Mouse (Mus musculus) ES-E14 (cell line): ENCODE data around the gene Lypd6. TPM values are rescaled to one million over a fixed set of nuclear protein-coding genes. Genes with fewer than 3 reads are reported as not detected.

Experiments used
- DNase-seq: peaks from one replicate; pipeline ENCODE4 v3.0.0-alpha.2; 2013; ENCODE audit warnings: low read depth, low spot score
- H3K27ac ChIP-seq: 2 replicates; pipeline ENCODE4 v1.5.1; 2012; ENCODE audit warnings: low read depth, mild to moderate bottlenecking, low read length, moderate library complexity, mixed read lengths; ENCODE audit not compliant: poor library complexity, insufficient read depth, severe bottlenecking
- H3K36me3 ChIP-seq: 2 replicates; pipeline ENCODE4 v1.6.1; 2012; ENCODE audit warnings: mild to moderate bottlenecking, low read length, moderate library complexity, mixed read lengths; ENCODE audit not compliant: control insufficient read depth, poor library complexity, insufficient read depth, severe bottlenecking
- H3K4me1 ChIP-seq, 2 experiments: fragments of 150-350 bp in 1 of 2; sonication (generic) in 1 of 2; 2 replicates each; pipeline ENCODE4 v1.6.1; 2012; ENCODE audit warnings: low read length in 2 of 2, mild to moderate bottlenecking in 1 of 2, mixed read lengths in 1 of 2; ENCODE audit not compliant: control insufficient read depth in 2 of 2, insufficient read depth in 2 of 2, poor library complexity in 1 of 2
- H3K4me3 ChIP-seq, 2 experiments: fragments of 150-350 bp in 1 of 2; sonication (generic) in 1 of 2; 2 replicates each; pipeline ENCODE4 v1.5.1; 2012; ENCODE audit warnings: low read length in 2 of 2, low read depth in 1 of 2, mild to moderate bottlenecking in 1 of 2, mixed read lengths in 1 of 2; ENCODE audit not compliant: insufficient read depth in 1 of 2, poor library complexity in 1 of 2, severe bottlenecking in 1 of 2
- H3K9ac ChIP-seq: 2 replicates; pipeline ENCODE4 v1.6.1; 2012; ENCODE audit warnings: low read depth, mild to moderate bottlenecking, low read length, mixed read lengths; ENCODE audit not compliant: poor library complexity, insufficient read depth, severe bottlenecking
- H3K9me3 ChIP-seq: fragments of 150-350 bp; sonication (generic); 2 replicates; pipeline ENCODE4 v1.6.1; 2012; ENCODE audit warnings: low read depth, mild to moderate bottlenecking, low read length; ENCODE audit not compliant: control insufficient read depth, insufficient read depth
- CHD2 ChIP-seq: IDR thresholded peaks from 2 replicates; pipeline ENCODE4 v1.6.1; 2014; ENCODE audit warnings: mild to moderate bottlenecking, low read depth, low read length, inconsistent platforms
- HCFC1 ChIP-seq: IDR thresholded peaks from 2 replicates; pipeline ENCODE4 v1.6.1; 2012; ENCODE audit warnings: low read length, inconsistent platforms, borderline replicate concordance; ENCODE audit not compliant: insufficient read depth
- MAFK ChIP-seq: IDR thresholded peaks from 2 replicates; pipeline ENCODE4 v1.6.1; 2014; ENCODE audit warnings: mild to moderate bottlenecking, low read depth, low read length, inconsistent platforms; ENCODE audit not compliant: insufficient read depth
- ZC3H11A ChIP-seq: IDR thresholded peaks from 2 replicates; pipeline ENCODE4 v1.6.1; 2012; ENCODE audit warnings: low read depth, mild to moderate bottlenecking, inconsistent platforms, low read length, borderline replicate concordance
- ZNF384 ChIP-seq: IDR thresholded peaks from 2 replicates; pipeline ENCODE4 v1.6.1; 2012; ENCODE audit warnings: low read depth, low read length, inconsistent platforms
- in situ Hi-C, 2 experiments: fragments of 600-800 bp; cut with MboI; formaldehyde crosslinking; loops; one replicate each; pipeline ENCODE4 v1.15.1; 2025; ENCODE audit warnings: low sequenced_read_pairs in 2 of 2, inconsistent platforms in 1 of 2; ENCODE audit not compliant: unreplicated experiment in 2 of 2
- total RNA-seq: library from RNA; depleted of rRNA; stranded (reverse); fragments of 300-350 nt; gene quantifications from 2 replicates; pipeline ENCODE4 v1.2.3, GENCODE M21; 2012

Gene Lypd6
- total RNA-seq, 1 experiment, result 3.1 TPM

DNA sequence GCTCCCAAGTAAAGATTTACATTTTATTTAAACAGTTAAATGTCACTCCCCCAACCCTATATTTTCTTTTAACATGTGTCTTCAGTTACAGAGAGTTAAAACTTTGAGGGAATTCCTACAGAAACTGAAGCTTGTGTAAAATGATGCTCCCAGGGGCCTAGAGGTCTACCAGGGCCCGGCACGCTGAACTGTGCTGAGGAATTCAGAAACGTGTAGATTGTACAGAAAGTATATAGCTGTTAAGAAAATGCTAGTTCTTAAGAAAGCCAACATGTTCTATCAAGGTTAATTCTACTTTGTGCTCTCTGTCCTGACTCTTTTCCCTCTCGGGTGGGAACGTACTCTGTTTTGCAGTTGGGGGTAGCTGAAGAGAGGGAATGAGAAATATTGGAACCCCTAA, 57.1 kb downstream of the Lypd6 start:
- no peak for DNase-seq
- H3K36me3 ChIP-seq, result no peaks in the 10 kb centered on the region
- no peaks in the 10 kb centered on the region for H3K4me1 ChIP-seq
- H3K9ac ChIP-seq, result no peak overlapping the region
- H3K4me3 ChIP-seq, result no peak overlapping the region
- TF ChIP-seq ZNF384 (no peak), CHD2 (no peak), MAFK (no peak), ZC3H11A (no peak), HCFC1 (no peak)
- H3K9me3 ChIP-seq, result no peaks in the 10 kb centered on the region
- H3K27ac ChIP-seq, result no peak overlapping the region
- in situ Hi-C loops, result no loop called here

DNA sequence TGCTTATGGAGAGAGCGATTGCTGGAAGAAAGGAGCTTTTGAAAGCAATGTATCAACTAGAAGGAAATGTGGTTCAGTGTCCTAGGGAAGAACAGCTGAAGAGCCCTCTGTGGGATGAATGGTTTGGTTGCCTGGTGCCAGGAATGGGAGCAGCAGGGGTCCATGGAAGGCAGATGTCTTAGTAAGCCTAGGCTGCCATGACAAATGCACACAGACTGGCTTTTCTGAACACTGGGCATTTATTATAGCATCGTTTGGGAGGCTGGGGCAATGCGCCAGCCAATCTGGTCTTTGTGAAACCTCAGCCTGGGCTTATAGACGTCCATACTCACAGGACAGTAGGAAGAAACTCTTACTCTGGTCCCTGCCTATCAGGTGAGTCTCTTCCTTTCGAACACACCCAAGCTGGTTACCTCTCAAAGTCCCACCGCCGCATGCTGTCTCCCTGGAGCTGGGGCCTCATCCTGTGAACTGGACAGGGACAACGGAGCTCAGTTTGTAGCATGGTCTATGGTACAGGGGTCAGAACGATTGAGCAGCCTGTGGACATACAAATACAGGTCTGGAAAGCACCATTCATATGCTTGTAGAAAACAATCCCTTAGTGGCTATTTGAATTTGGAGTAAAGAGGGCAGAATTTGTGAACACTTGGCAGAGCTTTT, 61.4 kb downstream of the Lypd6 start:
- H3K36me3 ChIP-seq, result no peaks in the 10 kb centered on the region
- no peak overlapping the region for H3K9ac ChIP-seq
- no peak overlapping the region for H3K4me3 ChIP-seq
- H3K27ac ChIP-seq, result no peak overlapping the region
- H3K4me1 ChIP-seq, result no peaks in the 10 kb centered on the region
- in situ Hi-C loops, result no loop called here
- TF ChIP-seq ZNF384, result no peak
- no peak for TF ChIP-seq ZC3H11A
- no peak for TF ChIP-seq MAFK
- TF ChIP-seq HCFC1, result no peak
- no peak for TF ChIP-seq CHD2
- no peaks in the 10 kb centered on the region for H3K9me3 ChIP-seq
- DNase-seq, result no peak

DNA sequence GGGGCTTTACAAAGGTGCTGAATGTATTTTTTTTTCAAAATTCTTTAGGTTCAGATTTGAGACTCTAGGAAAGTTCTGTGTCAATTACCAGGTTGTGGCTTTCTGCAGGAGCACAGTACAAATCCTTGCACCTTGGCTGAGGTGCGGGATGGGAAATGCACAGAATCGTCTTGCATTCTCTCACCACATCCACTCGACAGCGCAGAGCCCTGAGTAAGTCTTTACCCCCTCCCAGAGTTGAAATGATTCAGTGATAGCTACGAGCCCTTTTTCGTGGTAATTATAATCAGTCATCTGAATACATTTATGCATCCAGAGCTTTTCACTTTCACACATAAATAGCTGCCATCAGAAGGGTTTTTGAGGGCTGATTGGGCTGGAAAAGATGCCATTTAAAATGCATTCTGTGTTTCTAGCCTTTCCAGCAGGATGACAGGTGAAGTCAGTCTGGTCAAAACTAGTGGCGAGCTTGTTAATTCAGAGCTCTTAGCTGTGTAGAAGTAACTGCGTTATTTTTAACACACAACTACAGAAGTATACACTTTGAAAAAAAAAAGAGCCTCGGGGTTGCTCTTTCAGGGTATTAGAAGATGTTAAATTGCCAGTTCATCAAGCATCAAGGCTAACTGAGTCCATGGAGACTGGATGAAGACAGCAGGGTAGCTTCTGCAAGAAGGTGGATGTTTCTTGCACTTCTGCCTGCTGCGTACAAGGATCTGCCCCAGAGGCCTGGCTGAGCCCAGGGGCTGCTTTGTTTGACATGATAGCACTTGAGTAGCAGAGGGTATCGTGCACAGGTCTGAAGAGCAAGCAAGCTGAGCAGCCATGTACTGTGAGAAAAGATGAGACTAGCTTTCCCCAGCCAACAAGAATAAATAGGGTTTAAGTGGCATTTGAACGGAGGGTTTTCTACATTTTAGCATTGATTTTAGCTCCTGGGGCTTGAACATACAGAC, 62.4 kb downstream of the Lypd6 start:
- no peak for DNase-seq

DNA sequence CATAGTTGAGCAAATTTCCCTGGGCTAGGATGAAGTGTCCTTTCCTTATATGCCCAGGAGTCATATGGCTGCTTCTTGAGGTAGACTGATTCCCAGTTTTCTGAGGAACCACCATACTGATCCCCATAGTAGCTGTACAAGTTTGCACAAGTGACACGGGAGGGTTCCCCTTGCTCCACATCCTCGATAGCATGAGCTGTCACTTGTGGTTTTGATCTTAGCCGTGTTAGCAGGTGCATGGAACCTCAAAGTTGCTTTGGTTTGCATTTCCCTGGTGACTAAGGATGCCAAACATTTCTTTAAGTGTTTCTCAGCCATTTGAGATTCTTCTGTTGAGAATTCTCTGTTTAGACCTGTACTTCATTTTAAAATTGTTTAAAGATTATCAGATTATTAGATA, 64.4 kb downstream of the Lypd6 start:
- Histone ChIP-seq H3K9ac (no peak overlapping the region), H3K27ac (no peak overlapping the region), H3K9me3 (no peaks in the 10 kb centered on the region), H3K4me3 (no peak overlapping the region), H3K4me1 (no peaks in the 10 kb centered on the region), H3K36me3 (no peaks in the 10 kb centered on the region)
- TF ChIP-seq ZNF384 (no peak), CHD2 (no peak)
- in situ Hi-C loops, result no loop called here
- DNase-seq, result no peak

More for the DNA sequence above, 62.4 kb downstream of the Lypd6 start:
- Histone ChIP-seq H3K9me3 (no peaks in the 10 kb centered on the region), H3K4me3 (no peak overlapping the region), H3K4me1 (no peaks in the 10 kb centered on the region), H3K27ac (no peak overlapping the region), H3K9ac (no peak overlapping the region), H3K36me3 (no peaks in the 10 kb centered on the region)
- in situ Hi-C loops, result no loop called here
- TF ChIP-seq CHD2 (no peak), ZC3H11A (no peak), HCFC1 (no peak), MAFK (no peak), ZNF384 (no peak)

DNA sequence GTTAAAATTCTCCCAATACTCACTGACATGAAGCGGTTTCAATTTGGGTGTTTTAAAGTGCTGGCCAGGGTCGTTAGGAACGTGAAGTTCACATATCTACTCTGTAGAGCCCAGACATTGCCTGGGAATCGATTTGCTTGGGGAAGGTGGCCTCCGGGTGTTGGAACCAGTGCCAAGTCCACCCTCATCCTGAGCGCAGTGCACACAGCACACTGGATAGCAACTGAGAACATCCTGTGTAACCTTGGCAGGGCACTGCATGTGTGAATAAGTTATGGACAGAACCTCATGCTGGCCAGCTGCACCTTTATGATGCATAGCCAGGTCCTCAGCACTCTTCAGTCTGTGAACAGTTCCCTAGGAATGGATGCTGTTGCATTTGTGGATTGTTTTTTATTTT, 77.4 kb downstream of the Lypd6 start:
- Histone ChIP-seq H3K9ac (no peak overlapping the region), H3K4me3 (no peak overlapping the region), H3K4me1 (no peaks in the 10 kb centered on the region), H3K9me3 (no peaks in the 10 kb centered on the region), H3K36me3 (no peaks in the 10 kb centered on the region), H3K27ac (no peak overlapping the region)
- no peak for DNase-seq
- in situ Hi-C loops, result no loop called here
- TF ChIP-seq CHD2 (no peak), ZC3H11A (no peak), ZNF384 (no peak), MAFK (no peak), HCFC1 (no peak)
